Mouse (Mus musculus) olfactory bulb, adult 2 months (tissue): ENCODE results near the gene Unc5b.

Experiments
- CTCF ChIP-seq: fragments of 200-500 bp; IDR thresholded peaks from 2 replicates; pipeline ENCODE4 v1.5.1; 2012; ENCODE audit warnings: low read depth, mild to moderate bottlenecking, low read length, moderate library complexity; ENCODE audit not compliant: insufficient read depth
- POLR2A ChIP-seq: fragments of 200-500 bp; IDR thresholded peaks from 2 replicates; pipeline ENCODE4 v1.6.1; 2012; ENCODE audit warnings: mild to moderate bottlenecking, low read depth, low read length, moderate library complexity; ENCODE audit not compliant: insufficient read depth

DNA sequence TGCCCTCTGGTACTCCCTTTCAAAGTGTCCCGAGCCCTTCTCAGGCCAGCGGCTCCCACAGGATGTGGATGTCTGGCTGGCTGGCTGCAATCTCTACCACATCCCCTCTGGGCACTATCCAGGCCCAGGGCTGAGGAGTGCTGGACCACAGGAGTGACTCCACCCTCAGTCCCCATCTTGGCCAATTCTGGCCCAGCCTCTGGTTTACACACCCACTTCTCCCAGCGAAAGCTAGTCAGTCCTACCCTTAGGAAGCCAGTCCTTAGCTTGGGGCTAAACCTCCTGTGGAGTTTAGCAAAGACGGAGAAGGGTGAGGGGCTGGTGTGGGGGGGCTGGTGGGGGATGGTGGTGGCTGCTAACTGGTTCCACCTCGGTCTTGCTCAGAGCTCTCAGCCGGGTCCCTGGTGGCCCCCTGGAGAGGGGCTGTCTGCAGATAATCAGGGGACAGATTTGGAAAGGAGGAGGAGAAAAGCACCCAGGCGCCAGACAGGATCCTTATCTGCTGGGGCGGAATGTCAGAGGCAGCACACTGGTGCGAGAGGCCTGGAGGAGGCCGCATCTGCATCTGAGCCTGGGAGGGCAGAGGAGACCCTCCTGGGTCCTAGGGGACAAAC lies 16.8 kb downstream of the Unc5b start:
- no peak for TF ChIP-seq CTCF
- no peak for TF ChIP-seq POLR2A
